Mouse (Mus musculus) kidney, postnatal 4 days (tissue): ENCODE results near the gene Lrmda.

Source experiments
- DNase-seq, 2 experiments: peaks; one replicate each; pipeline ENCODE4 v3.0.0; 2021; ENCODE audit warnings: mixed read lengths in 2 of 2

Lrmda gene

DNA sequence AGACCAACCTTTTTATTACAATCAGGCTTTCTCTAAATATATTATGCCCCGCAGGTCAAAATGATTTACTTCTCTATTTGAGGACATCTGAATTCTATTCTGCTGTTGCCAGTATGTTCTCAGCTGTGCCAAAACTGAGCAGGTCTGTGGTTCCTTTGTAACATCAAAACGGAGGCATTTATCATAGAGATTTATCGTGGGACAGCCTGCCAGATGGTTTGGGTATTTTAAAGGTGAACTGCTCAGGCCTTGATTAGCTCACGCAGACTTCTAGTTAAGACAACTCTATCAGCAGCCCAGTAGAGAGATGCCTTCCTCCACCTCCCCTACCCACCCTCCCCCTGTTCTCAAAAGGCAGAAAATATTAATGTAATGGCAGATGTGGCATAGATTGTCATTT, 887.7 kb downstream of the Lrmda start:
- no peak for DNase-seq

- DNase-seq, result no peak
These were observed 888.5 kb downstream of the Lrmda start for GRCm38 (mm10) chr14:22908006-22908405.

DNA sequence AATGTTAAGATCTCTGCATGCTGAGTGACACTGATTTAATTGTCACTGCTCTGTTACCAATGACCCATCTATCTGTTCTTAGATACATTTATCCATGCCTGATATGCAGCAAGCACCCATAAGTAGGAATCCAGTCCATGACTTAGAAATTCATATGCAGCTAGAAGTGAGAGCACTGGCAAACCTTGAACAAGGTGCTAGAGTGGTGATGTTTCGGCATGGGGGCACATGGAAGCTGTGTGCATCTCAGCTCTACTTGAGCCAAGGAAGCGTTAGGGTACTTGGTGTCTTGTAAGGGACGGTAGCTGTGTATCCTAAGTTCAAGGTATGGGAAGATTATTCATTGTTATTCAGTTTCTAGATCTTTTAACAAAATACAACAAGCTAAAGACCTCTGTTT, 896.0 kb downstream of the Lrmda start:
- DNase-seq, result no peak

DNA sequence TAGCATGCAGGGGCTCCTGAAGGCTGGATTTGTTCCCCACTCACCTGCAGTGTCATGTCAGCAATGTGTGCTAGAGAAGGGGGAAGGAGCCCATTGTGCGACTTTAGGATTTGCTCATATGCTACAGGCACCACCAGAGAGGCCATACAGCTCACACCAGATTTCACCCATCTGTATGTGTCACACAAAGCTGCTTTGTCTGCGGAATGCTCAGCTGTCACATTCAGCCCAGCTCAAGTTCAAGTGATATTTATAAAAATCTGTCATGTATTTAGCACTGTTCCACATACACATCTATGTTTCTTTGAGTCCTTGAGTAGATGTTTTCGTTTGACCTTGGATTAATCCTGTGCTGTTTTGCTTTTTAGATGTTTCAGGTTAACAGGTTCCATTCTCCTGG, 899.0 kb downstream of the Lrmda start:
- no peak for DNase-seq

GRCm38 (mm10) chr14:22918931-22919330, 899.4 kb downstream of the Lrmda start:
- DNase-seq, result no peak

DNA sequence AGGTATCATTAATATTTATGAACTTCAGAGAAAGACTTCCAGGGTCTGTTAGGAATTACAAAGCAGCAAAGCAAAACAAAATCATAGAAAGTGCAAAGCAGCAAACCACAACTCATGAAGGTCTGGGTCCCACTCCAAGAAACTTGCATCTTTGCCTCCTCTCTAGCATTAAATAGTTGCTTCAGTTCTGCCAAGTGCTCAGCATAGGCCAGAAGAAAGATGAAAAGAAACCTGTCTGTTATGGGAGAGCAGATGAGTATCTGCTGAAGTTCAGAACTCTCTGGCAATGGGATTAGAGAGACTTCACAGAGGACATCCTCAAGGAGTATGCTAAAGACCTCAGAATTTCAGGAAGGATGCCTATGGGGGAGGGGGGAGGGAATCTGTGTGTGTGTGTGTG, 901.6 kb downstream of the Lrmda start:
- DNase-seq, result no peak

- no peak for DNase-seq
These were observed 902.3 kb downstream of the Lrmda start for GRCm38 (mm10) chr14:22921796-22922195.

GRCm38 (mm10) chr14:22922571-22922970, 903.1 kb downstream of the Lrmda start:
- DNase-seq, result no peak

DNA sequence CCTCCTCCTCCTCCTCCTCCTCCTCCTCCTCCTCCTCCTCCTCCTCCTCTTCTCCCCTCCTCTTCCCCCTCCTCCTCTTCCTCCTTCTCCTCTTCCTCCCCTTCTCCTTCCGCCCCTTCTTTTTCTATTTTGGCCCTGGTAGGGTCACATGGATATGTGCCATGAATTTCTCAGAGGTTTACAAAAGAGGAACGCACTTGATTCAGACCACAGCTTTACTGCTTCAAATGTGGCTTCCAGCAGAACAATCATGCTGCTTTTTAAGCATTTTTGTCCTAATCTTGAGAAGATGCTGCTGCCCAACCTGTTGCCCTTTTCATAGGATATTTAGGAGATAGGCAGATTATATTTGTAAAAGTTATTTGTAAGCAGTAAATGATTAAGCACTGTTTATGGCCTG, 903.7 kb downstream of the Lrmda start:
- no peak for DNase-seq

DNA sequence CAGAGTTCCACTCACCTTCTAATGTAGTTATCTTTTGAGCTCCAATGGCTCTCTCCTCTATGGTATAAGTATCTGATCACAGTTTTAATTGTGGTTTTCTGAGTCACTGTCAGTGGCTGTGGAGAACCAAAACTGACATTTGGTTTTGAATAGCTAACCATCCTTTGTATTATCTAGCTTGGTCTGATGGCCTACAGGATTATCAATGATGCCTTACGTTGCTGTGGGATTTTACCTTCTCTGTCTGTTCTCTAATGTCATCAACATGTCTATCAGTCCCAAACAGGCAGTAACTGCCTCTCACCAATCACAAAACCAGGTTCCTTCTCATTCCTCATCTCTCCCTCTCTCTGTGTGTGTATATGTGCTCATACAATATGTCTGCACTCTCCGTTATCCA, 908.8 kb downstream of the Lrmda start:
- DNase-seq, result no peak

DNA sequence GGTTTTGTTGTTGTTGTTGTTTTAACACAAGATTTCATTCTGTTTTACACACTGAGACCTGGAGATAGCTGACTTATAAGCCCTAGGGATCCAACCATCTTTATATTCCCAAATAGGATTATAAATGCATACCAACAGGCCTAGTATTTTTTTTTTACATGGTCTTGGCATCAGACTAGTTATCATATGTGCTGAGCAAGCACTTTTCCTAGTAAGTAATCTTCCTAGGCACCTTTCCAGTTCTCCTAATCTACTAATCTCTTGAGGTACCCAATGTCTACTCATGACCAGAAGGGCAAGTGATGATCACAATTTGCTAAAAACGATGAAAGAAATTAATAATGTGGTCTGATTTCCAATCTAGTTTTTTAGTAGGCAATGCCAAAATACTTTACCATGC, 909.2 kb downstream of the Lrmda start:
- DNase-seq, result no peak

DNA sequence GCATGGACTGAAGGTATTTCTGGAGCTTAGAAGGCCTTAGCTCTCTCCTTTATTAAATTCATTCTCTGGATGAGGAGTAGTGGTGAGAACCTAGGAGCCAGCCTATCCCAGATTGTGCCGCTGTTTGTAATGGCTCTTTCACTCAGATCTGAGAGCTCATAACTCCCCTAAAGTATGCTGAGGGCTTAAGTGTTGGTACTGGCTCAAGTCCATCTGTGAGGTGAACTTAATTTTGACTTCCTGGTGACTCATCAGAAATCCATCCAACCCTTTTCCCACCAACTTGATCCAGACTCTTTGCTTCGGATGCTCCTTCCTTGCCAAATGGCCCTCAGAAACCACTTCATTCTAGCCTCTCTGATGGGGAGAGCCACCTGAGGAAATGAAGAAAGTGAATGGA, 910.1 kb downstream of the Lrmda start:
- no peak for DNase-seq

DNA sequence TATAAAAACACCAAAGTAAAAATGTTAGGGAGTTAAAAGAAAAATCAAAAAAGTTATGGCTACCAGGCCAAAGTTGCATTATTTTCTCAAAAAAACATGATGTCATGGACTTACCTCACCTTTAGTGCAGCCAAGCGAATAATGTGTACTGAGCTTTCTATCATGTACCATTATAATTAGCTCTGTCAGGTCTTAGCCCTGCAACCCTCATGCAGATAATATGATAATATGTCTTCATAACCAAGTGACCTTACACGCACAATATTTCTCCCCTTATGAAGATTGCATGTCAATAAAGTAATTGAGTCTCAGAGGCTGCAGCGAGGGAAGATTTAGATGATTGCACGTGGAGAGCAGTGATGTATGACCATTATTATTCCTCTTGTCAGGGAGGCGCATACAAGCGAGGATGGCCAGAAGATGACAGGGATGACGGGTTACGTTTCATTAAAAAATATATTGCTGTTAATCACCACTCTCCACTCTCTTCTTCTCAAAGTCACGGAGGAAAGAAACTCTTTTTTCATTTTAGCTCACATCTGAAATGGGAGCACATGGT, 911.1 kb downstream of the Lrmda start:
- DNase-seq, result no peak

DNA sequence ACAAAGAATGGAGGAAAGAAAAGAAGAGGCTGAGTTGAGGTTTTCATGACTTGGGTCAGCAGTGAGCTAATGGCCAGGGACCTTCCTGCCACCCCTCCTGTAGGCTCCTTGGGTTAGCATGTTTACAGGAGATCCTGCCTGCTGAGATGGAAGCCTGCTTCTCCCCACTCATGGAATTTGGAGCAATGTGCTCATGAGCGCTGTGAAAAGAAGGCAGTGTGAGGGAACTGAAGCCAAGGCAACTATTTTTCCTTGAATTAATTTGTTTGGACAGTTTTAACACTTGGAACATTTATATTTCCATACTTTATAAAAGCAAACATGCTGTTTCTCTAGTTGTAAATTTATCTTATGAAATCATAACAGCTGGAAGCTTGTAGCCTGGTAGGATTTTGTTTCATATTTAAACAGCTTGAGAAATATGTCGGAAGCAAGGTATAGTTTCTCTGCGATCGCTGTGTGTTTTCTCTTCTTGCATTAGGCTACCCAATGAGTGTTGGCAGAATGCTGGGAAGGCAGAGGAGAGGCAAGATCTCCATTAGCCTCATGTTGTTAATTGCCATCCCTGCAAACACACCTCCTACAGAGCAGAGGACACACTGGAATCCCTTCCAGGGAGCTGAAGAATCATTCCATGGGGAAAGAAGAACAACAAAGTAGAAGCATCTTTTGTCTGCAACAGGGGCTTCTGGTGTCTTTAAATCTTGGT, 911.8 kb downstream of the Lrmda start:
- DNase-seq, result peak; percentile 26 to 37

DNA sequence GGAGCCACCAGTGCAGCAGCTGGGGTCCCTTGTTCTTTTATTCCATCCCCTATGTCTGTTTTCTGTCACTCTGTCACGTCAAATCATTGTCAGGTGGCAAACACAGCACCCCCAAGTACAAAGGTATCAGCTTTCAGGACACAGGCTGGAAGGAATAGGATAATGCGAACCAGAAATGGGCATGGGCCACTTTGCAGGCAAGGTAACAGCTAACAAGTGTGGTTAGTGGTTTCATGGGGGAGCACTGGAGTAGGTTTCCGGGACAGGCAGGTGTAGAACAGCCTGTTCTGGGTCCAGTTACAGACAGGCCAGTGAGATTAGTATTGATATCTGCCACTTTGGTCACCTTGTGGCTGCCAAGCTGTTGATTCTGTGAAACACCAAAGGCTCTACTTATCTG, 917.2 kb downstream of the Lrmda start:
- no peak for DNase-seq

DNA sequence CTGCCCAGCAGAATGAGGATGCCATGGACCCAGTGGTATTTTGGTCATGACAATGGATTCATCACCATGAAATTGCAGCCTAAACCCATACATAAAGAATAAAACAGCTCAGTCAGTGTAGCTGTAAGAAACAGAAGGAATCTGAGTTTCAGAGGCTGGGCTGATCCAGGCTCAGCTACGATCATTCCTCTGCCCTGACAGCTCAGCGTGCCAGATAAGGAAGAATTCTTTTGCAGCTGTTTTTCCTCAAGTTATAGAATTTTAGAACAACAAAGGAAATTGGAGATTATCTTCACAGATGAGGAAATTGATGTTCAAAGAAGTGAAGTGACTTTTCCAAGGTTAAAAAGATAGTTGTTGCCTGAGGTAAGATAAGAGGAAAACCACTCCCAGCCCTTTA, 921.1 kb downstream of the Lrmda start:
- DNase-seq, result no peak

- no peak for DNase-seq
These were observed 923.1 kb downstream of the Lrmda start for GRCm38 (mm10) chr14:22942569-22942968.

DNA sequence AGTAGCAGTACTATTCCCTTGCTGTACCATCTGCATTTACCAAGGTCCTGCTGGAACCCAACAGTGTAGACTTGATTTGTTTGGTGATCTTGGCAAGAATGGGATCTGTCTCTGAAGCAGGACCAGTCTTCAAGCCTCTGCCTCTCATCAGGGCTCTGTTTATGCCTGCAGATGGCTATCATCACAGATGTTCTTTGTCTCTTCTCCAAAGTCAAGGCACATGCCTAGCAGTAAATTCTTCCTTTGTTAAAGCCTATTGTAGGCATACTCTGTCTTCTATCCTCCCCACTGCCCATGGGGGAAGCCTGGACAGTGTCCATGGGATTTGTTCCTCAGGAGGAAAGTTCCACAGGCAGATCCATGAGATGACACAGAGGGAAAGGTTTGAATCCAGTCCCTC, 930.0 kb downstream of the Lrmda start:
- no peak for DNase-seq

- DNase-seq, result no peak
These were observed 933.5 kb downstream of the Lrmda start for GRCm38 (mm10) chr14:22952981-22953380.

- no peak for DNase-seq
These were observed 940.7 kb downstream of the Lrmda start for GRCm38 (mm10) chr14:22960166-22960565.

DNA sequence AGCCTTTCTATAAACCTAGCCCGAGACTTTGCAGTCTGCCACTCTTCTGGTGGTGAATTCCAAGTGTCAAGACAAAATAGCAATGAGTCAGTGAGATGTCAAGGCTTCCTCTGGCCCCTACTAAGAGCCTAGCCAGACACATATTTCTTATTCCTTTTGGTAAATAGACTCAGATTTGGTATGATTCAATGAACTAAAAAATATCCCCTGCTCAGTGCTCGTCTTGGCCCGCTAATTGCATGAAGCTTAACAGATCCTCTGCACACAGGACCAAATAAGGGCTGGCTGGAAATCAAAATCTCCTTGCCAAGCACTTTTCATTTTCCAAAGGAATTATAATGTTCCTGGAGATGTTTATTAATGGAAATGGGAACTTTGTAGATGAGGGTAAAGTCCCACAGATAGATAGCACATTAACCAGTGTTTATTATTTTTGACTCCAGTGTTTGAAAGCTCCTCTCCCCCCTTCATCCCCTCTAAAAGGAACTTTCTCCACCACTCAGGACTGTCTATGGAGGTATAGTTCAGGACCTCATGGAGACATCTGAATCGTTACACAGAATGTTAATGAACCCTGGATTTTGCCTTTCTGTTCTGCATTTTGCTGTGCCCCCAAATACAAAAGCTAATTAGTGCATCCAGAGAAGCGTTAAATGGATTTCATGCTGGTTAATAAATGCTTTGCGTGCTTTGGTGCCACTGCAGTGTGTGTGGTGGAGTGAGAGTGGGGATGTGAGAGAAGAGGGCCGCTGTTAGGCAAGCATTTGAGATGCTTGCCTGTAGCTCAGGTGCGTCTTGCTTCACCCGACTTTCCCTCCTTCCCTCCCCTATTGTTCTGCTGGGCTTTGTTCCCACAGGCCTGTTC, 945.5 kb downstream of the Lrmda start:
- peak in 1 of 2 experiments; percentile 10 for DNase-seq

DNA sequence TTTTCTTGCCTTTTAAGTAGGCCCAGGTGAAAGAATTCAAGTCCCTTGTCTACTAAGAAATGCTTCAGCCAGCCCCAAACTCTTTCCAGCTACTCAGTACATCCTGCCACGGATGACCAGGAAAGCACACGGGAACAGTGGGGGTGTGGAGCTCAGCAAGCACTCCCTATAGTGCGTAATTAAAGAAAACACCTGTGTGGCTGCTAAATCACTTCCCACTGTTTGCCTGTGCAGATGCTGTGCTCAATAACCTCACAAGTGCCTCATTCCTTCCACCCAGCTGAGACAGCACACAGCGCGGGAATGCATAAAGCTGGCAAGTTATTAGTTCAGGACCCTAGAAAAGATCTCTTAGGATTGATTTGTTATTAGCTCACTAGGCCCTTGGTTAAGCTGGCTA, 949.2 kb downstream of the Lrmda start:
- peak; percentile 8 to 35 for DNase-seq

DNA sequence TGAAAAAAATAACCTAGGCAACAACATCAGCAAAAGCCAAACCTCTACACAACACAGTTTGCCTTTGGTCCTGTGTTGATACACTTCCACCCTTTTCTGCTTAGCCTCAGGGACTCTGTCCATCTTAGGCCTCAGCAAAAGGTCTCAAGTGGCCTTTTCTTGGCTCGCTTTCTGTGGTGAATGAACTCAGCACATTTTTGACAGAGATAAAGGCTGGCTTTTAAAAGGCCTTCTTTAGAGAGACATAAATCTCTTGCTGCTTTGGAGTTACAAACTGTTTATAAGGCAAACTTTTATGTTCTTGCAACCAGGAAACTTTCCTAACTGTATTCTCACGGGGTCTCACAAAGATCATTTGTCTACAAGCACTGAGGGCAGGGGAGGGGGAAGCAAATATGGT, 967.2 kb downstream of the Lrmda start:
- DNase-seq, result peak; percentile 34 to 47

DNA sequence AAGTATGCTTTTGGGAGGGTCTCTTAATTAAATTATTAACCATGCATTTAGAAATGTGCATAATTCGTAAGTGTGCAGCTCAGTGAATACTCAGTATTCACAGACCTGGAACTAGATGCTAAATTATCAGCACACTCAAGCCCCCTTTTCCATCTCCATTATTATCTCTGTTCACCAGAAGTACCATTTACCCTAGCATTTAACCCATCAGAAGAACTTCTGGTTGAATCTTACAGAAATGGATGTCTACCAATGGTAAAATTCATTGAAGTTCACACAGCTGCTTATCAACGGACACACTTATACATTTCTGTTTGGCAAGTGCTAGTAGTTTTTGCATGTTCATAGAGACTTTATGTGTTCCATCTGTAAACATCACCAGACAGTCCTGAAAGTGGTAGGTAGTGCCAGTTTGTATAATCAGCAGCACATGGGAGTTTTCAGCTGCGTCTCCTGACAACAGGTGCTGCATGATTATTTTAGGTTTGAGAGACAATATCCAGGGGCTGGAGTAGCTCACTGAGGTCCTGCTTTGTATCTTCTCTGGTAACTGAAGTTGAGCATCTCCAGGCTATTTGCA, 968.7 kb downstream of the Lrmda start:
- no peak for DNase-seq
